Mouse (Mus musculus): ENCODE results near the gene Sipa1l3. TPM values are rescaled to one million over a fixed set of nuclear protein-coding genes. Genes with fewer than 3 reads are reported as not detected.

Sipa1l3 gene
- total and polyA plus RNA-seq, 2 experiments from 2014 or later = 19.7 to 110 TPM

DNA sequence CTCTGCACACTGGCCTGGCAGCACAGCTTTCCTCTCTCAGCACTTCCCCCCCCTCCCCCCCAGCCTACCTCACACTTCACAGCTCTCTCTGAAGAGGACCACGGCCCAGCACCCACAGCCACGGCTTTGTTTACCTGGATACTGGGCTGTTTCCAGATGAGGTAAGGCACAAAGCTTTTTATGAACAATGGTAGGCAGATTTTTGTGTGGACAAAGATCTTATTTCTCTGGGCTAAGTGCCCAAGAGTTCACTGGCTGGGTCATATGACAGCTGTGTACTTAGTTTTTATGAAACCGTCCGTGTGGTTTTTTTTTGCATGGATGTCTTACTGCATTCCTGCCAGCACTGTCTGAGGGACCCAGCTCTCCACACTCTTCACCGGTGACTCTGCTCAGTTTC lies 93.8 kb downstream of the Sipa1l3 start:
- DNase-seq (ENCODE audit: low spot score) (no peak), ATAC-seq (0 out of 2 replicates have a peak, but pooled peaks have one; percentile 22)
- no peaks in the 10 kb centered on the region for H3K27me3 ChIP-seq (ENCODE audit: insufficient read depth, low read length)
- no peak overlapping the region for H3K27ac ChIP-seq
- no peaks in the 10 kb centered on the region for H3K36me3 ChIP-seq (ENCODE audit: insufficient read depth, low read length)
- 40% methylated on average over 5 of the region's 5 CpGs for WGBS
- no peak for TF ChIP-seq CTCF (IDR thresholded peaks at IDR 0.05; ENCODE audit: low read depth)
- no peak overlapping the region for H3K4me3 ChIP-seq (ENCODE audit: low read length)
- H3K4me1 ChIP-seq (ENCODE audit: insufficient read depth, low read length) = peaks cover 10% of the 10 kb centered on the region; the same call in 1 of the 2 replicates
- H3K4me2 ChIP-seq (ENCODE audit: low read depth, low read length) = no peak overlapping the region
- no peak overlapping the region for H3K9ac ChIP-seq (replicated peaks; ENCODE audit: low read length)
- no peaks in the 10 kb centered on the region for H3K9me3 ChIP-seq (ENCODE audit: low read length)

GRCm38 (mm10) chr7:29421909-29422244 lies 96.6 kb downstream of the Sipa1l3 start:
- DNase-seq (ENCODE audit: low spot score) = no peak
- no peak for TF ChIP-seq CTCF (IDR thresholded peaks at IDR 0.05; ENCODE audit: low read depth)
- no peaks in the 10 kb centered on the region for H3K9me3 ChIP-seq (ENCODE audit: low read length)
- peak overlapping the region; percentile 56; the same call in 1 of the 2 replicates for H3K27ac ChIP-seq
- WGBS = 38% methylated on average over 3 of the region's 3 CpGs
- no peak for ATAC-seq
- no peaks in the 10 kb centered on the region for H3K27me3 ChIP-seq (ENCODE audit: insufficient read depth, low read length)
- no peak overlapping the region for H3K9ac ChIP-seq (replicated peaks; ENCODE audit: low read length)
- H3K4me3 ChIP-seq (ENCODE audit: low read length) = no peak overlapping the region
- H3K4me2 ChIP-seq (ENCODE audit: low read depth, low read length) = no peak overlapping the region
- no peaks in the 10 kb centered on the region for H3K36me3 ChIP-seq (ENCODE audit: insufficient read depth, low read length)
- H3K4me1 ChIP-seq (ENCODE audit: insufficient read depth, low read length) = peaks cover 10% of the 10 kb centered on the region; the same call in 1 of the 2 replicates

GRCm38 (mm10) chr7:29421240-29421908 lies 97.1 kb downstream of the Sipa1l3 start:
- DNase-seq (ENCODE audit: low spot score) (peak; percentile 57), ATAC-seq (peak; percentile 33; the same call in 1 of the 2 replicates)
- Histone ChIP-seq H3K4me2 (ENCODE audit: low read depth, low read length) (no peak overlapping the region), H3K9ac (replicated peaks; ENCODE audit: low read length) (no peak overlapping the region), H3K4me1 (ENCODE audit: insufficient read depth, low read length) (peaks cover 10% of the 10 kb centered on the region; the same call in 1 of the 2 replicates), H3K27me3 (ENCODE audit: insufficient read depth, low read length) (no peaks in the 10 kb centered on the region), H3K36me3 (ENCODE audit: insufficient read depth, low read length) (no peaks in the 10 kb centered on the region), H3K4me3 (ENCODE audit: low read length) (no peak overlapping the region), H3K27ac (peak overlapping the region; percentile 56; the same call in 1 of the 2 replicates), H3K9me3 (ENCODE audit: low read length) (no peaks in the 10 kb centered on the region)
- peak; percentile 16; the same call in 1 of the 2 replicates for TF ChIP-seq CTCF (IDR thresholded peaks at IDR 0.05; ENCODE audit: low read depth)
- 26% methylated on average over 12 of the region's 12 CpGs for WGBS

DNA sequence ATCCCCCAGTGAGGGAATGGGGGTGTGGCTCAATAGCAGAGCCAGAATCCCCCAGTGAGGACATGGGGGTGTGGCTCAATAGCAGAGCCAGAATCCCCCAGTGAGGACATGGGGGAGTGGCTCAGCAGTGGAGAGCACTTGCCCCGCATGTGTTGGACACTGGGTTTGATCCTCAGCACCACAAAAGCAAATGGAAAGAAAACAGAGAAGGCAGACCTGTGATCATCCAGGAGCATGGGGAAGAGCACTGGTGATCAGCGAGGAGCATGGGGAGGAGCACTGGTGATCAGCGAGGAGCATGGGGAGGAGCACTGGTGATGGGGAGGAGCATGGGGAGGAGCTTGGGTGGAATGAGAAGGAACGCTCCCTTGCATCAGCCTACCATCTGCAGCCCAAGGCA lies 98.6 kb downstream of the Sipa1l3 start:
- Histone ChIP-seq H3K9me3 (ENCODE audit: low read length) (no peaks in the 10 kb centered on the region), H3K36me3 (ENCODE audit: insufficient read depth, low read length) (no peaks in the 10 kb centered on the region), H3K4me2 (ENCODE audit: low read depth, low read length) (no peak overlapping the region), H3K9ac (replicated peaks; ENCODE audit: low read length) (no peak overlapping the region), H3K4me1 (ENCODE audit: insufficient read depth, low read length) (peaks cover 6% of the 10 kb centered on the region; the same call in 1 of the 2 replicates), H3K27ac (no peak overlapping the region), H3K4me3 (ENCODE audit: low read length) (no peak overlapping the region), H3K27me3 (ENCODE audit: insufficient read depth, low read length) (no peaks in the 10 kb centered on the region)
- no peak for TF ChIP-seq CTCF (IDR thresholded peaks at IDR 0.05; ENCODE audit: low read depth)
- DNase-seq (ENCODE audit: low spot score) (no peak), ATAC-seq (no peak)
- 53% methylated on average over 4 of the region's 4 CpGs for WGBS

DNA sequence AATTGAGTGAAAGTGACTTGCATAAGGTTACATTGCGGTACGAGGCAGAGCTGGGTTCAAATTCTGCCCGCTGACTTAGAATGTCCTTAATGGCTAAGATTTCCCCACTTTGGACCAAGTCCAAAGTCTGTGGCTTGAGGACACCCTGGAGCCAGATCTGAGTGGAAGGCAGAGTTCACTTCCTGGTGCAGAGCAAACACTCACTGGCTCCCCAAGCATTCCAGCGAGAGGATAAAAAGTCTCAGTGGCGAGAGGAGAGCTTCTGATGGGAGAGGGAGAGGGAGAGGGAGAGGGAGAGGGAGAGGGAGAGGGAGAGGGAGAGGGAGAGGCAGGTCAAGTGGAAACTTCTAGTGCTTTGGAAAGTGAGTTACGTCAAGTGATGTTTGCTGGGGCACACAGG lies 100.2 kb downstream of the Sipa1l3 start:
- no peak overlapping the region for H3K4me3 ChIP-seq (ENCODE audit: low read length)
- H3K27ac ChIP-seq = no peak overlapping the region
- peaks cover 6% of the 10 kb centered on the region; the same call in 1 of the 2 replicates for H3K4me1 ChIP-seq (ENCODE audit: insufficient read depth, low read length)
- H3K9ac ChIP-seq (replicated peaks; ENCODE audit: low read length) = no peak overlapping the region
- H3K4me2 ChIP-seq (ENCODE audit: low read depth, low read length) = no peak overlapping the region
- no peak for ATAC-seq
- H3K36me3 ChIP-seq (ENCODE audit: insufficient read depth, low read length) = no peaks in the 10 kb centered on the region
- no peak for DNase-seq (ENCODE audit: low spot score)
- no peak for TF ChIP-seq CTCF (IDR thresholded peaks at IDR 0.05; ENCODE audit: low read depth)
- WGBS = 80% methylated on average over 6 of the region's 6 CpGs
- H3K9me3 ChIP-seq (ENCODE audit: low read length) = no peaks in the 10 kb centered on the region
- H3K27me3 ChIP-seq (ENCODE audit: insufficient read depth, low read length) = no peaks in the 10 kb centered on the region

DNA sequence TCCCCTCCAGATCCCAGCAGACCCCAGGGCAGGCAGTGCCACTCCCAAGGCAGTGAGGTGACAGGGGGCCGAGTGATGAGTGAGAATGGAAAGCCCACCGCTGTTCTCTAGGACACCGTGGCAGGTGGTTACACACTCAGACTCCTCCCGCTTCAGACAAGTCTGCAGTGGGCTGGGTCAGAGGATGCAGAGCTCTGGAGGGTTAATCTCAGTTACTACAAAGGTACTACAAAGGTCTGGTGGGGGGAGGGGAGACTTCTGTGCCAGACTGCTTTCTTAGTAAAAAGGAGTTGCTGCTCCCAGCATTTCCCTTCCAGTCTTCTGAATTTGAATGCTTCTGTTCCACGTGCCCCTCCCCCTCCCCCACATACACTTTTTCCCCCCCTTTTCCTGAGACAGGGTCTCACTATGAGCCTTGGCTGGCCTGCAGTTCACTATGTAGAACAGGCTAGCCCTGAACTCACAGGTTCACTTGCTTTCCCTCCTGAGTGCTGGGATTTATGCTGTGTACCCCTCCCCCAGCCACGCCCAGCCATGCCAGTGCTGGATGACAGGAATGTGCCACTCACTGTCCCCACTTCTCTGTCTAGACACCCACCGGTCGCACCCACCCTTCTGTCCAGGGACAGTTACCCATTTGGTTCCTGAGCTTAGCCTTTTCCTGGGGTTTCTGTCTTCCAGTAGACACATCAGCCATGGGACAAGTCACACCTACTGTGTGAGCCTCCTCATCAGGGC lies 100.9 kb downstream of the Sipa1l3 start:
- DNase-seq (ENCODE audit: low spot score) (no peak), ATAC-seq (no peak)
- WGBS = 44% methylated on average over 8 of the region's 8 CpGs
- Histone ChIP-seq H3K27me3 (ENCODE audit: insufficient read depth, low read length) (no peaks in the 10 kb centered on the region), H3K9ac (replicated peaks; ENCODE audit: low read length) (no peak overlapping the region), H3K9me3 (ENCODE audit: low read length) (no peaks in the 10 kb centered on the region), H3K27ac (no peak overlapping the region), H3K4me3 (ENCODE audit: low read length) (no peak overlapping the region), H3K4me1 (ENCODE audit: insufficient read depth, low read length) (peaks cover 6% of the 10 kb centered on the region; the same call in 1 of the 2 replicates), H3K36me3 (ENCODE audit: insufficient read depth, low read length) (no peaks in the 10 kb centered on the region), H3K4me2 (ENCODE audit: low read depth, low read length) (no peak overlapping the region)
- no peak for TF ChIP-seq CTCF (IDR thresholded peaks at IDR 0.05; ENCODE audit: low read depth)

All from hindbrain, postnatal 0 days (tissue).